Mouse (Mus musculus): ENCODE data around the gene Nrf1.

Gene Nrf1

DNA sequence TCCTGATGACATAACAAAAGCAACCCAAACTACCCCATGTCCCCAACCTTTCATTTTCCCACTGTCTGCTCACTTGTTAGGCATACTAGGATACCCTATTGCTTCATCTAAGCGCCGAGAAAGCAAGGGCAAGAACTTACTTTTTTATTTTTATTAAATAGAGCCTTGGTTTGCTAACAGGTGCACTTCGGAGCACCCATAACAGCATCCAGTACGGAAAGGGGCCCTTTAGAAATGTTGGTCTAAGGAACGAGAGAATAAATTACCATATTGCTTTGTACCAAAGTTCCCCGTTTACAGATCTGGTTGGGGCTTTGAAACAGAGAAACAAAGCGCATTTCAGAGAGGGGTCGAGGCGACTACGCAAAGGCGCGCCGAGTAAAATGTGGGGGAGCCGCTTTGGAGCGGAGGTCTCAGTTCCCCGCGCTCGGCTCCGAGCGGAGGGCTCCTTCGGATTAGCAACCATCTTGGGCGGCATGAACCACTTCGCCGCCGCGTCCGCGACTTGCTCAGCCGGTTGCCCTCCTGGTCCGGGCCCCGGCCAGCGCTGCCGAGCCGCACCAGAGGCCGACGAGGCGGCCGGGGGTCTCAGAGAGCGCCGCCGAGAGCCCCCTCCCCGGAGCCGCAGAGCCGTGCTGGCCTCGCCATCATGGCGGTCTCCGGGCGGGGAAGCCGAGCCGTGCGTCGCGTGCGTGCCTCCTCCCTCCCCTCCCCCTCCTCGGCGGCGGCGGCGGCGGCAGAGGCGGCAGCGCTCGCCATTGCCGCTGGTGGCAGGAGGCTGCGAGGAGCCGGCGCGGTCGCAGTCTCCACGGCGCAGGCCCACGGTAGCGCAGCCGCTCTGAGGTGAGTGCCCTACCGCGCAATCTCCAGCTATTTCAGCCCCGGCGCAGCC, at the start of gene Nrf1:
Gene Nrf1 (plus strand): TSS at position 718 of the 892 bp plus-strand sequence.
- DNase-seq (ENCODE audit: low spot score): peak; percentile 65

DNA sequence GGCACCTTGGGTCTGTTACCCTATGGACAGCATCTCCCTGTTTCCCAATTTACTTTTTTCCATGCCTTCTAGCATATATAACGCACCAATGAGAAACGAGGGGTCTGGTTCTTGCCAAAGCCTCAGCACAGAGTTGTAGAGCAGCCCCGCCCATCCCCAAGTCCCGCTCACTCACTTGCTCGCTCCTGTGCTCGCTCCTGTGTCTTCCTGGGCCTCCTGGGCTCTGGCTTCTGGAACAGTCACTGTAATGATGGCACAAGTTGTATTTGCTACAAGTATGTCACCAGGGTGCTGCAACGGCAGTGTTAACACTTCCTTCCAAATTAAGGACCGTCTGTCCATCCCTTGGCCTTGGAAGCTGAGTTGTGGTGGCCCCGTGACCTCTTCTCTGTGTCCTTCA, 49.6 kb upstream of the Nrf1 start:
- no peak for DNase-seq (ENCODE audit: low spot score)

DNA sequence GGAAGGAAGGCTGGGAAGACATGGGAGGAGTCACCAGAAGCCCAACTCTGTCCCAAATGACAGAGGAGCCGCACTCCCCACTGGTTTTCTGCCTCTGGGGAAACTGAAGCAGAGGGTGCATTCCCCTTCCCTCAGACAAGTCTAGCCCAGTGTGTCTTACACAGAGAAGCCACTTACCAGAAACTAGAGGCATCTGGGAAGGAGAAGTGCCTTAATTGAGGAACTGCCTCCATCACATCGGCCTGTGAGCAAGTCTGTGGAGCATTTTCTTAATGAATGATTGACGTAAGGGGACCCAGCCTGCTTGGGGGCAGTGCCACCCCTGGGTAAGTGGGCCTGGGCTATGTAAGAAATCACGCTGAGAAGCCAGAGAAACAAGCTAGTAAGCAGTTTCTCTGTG, 49.0 kb upstream of the Nrf1 start:
- DNase-seq (ENCODE audit: low spot score): no peak

DNA sequence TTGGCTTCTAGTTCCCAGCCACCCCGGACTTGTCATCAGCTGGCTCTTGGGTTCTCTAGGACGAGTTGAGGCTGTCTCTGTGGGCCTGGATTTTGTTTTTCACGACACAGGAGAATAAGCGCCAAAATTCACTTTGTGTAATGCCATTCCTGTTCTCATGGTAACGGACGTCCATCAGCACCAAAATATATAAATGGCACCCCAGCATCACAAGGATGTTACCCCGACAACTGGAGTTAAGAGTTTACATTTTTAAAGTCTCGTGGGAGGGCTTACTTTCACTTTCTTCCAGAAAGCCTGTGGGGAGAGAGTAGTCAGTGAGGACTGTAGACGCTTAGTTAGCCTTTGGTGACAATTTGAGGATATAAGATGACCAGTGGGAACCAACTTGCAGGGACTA, 45.2 kb upstream of the Nrf1 start:
- DNase-seq (ENCODE audit: low spot score): no peak

DNA sequence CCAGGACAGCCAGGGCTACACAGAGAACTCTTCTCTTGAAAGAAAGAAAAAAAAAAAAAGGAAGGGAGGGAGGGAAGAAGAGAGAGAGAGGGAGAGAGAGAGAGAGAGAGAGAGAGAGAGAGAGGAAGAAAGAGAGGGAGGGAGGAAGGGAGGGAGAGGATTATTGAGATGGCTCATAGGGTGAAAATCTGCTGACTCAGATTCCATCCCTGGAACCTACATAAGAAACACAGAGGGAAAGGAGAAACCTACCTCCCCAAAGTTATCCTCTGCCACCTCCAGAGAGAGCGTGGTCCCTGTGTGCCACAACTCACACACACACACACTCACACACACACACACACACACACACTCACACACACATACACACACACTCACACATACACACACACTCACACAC, 41.9 kb upstream of the Nrf1 start:
- DNase-seq (ENCODE audit: low spot score): no peak

DNA sequence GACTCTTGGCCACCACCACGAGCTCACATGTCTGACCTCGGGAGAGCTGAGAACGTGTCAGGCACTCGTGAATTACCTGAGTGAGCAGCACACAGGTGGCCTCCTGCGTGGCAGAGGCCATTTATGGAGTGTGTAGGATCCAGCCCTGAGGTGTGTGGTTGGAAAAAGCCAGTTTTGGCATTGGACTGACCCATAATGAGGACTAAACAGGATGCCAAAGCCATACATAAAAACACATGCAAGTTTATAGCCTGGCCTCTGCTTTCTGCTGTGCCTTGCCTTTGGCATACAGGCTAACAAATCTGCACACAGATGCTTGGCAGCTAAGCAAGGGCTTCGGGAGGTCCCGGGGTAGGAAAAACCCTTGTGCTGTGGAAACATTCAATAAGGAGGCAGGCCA, 38.6 kb upstream of the Nrf1 start:
- DNase-seq (ENCODE audit: low spot score): no peak

DNA sequence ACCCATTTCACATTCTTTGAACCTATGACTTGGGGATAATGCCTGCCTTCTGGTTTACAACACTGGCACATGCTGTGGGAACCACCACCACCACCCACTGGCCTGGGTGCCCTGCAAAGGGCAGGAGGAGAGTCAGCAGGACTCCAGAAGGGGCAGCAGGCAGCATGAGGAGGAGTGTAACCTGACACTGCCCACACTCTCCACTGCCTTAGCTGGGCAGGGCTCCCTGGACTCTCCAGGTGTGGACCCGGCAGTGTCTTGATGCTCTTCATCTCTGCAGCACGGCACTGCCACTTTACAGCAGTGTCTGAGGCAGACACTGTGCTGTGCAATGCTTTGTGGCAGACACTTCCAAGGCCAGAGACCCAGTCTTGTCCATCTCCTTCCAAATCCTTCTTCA, 34.3 kb upstream of the Nrf1 start:
- DNase-seq (ENCODE audit: low spot score): no peak

DNA sequence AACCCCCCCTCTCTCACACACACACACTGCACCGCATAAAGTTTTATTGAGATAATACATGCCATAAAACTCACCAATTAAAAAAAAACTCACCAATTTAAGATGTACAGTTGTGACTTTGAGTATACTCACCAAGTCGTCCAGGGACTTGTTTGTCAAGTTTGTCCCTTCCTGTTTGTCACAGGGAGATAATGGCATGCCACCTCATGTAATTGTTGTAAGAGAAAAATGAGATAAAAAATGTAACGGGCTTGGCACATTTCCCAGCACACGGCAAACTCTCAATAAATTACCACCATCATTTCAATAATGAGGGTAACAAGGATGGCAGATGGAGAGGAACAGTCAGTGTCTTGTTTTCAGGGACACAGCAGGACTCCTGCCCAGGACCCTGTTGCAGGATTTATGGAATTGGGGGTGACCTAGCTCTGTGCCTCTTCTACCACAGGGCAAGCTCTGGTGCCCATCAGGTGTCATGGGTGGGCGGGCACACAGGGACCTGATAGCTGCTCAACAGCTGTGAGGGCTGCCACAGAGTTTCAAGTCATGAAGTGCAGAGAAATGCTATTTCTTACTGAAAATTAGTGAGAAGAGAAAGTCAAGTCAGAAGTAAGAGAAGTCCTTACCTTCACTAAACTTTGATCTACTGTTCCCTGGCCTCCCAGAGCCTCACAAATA, 33.5 kb upstream of the Nrf1 start:
- DNase-seq (ENCODE audit: low spot score): no peak

DNA sequence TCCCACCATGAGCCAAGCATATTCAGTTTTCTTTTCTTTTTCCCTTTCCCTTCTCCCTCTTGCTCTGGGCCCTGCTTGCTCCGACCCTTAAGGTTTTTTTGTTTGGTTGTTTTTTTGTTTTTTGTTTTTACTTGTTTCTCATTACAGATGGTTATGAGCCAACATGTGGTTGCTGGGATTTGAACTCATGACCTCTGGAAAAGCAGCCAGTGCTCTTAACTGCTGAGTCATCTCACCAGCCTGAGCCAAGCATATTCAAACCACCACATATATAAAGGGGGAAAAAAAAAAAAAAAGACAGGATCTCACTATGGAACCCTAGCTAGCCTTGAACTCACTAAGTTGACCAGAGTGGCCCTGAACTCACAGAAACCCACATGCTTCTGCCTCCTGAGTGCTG, 26.5 kb upstream of the Nrf1 start:
- no peak for DNase-seq (ENCODE audit: low spot score)

DNA sequence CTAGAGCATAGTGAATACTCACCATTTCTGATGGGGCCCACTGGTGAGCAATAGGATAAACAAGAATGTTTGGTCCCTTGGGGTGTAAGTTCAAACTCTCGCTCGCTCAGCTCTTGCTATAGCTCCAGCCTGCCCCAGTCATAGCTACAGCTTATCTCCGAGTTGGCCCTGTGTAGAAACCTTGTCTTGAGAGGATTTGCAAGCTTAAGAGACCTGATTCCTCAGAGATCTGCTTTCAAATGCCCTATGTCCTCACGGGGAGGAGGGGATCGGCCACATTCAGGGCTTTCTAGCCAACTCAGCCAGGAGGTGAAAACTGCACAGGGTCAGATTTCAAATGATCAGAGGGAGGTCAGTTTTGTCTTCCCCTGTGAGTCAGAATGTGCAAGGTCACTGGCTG, 26.1 kb upstream of the Nrf1 start:
- no peak for DNase-seq (ENCODE audit: low spot score)

DNA sequence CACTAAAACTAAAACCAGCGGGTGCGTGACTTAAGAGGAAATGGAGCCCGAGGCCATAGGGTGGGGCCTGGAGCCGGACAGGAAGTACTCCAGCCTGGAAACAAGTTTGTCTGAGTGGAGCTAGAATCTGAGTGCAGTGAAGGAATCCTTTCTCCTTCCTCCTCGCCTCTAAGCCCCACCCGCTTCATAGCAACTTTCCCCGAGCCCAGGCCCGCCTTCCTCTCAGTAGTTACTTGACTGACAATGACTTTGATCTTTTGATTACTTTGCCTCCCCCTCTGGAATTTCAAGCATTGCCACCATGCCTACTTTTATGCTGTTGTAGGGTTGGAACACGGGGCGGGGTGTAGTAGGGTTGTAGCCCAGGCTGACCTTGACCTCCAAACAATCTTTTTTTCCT, 21.0 kb upstream of the Nrf1 start:
- no peak for DNase-seq (ENCODE audit: low spot score)

DNA sequence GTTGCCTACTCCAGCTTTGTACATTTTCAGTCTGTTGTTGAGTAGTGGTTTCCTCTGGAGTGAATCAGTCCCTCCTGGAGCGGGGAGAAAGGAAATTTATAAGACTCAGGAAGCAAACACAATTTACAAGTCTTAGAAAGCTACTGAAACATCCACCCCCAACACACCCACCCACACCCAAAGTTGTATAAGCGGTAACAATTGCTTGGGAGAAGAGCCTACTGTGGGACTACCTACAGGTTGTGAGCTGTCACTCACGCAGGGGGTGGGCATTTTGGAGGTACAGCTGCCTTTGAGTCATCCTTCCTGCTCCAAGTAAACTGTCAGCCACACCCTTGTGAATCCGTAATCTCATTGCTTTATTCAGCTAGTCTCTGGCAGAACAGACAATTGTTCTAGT, 19.4 kb upstream of the Nrf1 start:
- no peak for DNase-seq (ENCODE audit: low spot score)

DNA sequence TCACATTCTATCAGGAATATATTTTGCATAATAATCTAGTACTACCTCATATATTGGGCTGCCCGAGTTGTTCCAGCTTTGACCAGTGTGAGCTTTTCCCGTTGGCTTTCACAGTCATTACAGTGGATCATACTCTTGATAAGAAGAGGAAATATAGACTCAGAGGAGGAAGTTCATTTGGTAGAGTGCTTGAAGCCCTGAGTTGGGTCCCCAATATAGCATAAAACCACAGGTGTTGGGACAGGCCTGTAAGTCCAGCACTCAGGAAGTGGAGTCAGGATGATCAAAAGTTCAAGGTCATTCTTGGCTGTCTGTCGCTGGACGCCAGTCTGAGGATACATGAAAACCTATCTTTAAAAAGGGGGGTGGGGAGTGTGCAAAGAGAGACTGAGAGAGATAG, 12.7 kb upstream of the Nrf1 start:
- no peak for DNase-seq (ENCODE audit: low spot score)

DNA sequence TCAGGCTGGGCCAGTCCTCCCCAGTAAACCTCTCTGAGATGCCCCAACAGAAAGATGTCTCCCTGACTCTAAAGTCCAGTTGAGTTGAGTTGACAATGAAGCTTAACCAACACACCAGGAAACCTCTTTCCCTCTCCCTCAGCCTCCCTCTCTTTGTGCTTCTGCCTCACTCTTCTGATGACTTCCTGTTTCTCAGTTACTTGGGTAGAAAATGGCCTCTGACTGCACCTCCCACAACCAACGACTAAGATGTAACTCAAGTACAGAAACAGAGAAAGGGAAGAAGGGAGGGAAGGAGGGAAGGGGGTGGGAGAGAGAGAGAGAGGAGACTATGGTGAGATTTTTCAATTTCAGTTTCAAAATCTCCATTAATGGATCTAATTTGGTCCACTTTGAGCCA, 6.3 kb upstream of the Nrf1 start:
- DNase-seq (ENCODE audit: low spot score): no peak

DNA sequence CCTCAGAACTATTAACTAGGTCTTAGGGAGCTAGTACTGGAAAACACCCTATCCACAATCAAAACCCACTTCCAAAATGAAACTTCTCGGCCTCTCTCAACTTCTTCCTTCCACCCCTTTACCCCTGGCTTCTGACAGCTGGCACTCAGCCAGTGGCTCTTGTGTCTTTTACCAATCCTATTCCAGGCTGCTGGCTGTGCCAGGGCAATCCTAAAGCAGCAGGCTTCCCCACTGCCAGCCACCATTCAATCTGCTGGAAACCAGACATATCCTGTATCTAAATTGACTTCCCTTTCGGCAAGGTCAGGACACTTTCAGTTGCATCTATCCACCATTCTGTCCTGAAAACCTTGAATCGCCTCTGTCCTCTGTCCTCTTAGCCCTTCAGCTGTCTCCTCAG, 5.3 kb upstream of the Nrf1 start:
- no peak for DNase-seq (ENCODE audit: low spot score)

DNA sequence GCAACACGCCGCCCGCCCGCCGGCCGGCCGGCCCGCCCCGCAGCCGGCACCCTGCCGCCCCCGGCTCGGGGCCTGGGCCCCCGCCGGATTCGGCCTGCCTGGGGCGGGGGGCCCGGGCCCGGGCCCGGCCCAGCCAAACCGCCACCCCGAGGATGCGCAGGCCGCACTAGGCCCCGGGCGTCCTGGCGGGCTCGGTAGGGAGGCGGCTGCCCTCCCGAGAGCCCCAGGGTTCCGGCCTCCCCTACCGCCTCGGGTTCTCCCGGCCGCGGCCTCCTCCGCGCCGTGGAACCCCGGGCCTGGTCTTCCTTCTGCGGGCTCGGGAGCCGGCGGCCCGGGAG, 344 bp downstream of the Nrf1 start:
- DNase-seq (ENCODE audit: low spot score): no peak

DNA sequence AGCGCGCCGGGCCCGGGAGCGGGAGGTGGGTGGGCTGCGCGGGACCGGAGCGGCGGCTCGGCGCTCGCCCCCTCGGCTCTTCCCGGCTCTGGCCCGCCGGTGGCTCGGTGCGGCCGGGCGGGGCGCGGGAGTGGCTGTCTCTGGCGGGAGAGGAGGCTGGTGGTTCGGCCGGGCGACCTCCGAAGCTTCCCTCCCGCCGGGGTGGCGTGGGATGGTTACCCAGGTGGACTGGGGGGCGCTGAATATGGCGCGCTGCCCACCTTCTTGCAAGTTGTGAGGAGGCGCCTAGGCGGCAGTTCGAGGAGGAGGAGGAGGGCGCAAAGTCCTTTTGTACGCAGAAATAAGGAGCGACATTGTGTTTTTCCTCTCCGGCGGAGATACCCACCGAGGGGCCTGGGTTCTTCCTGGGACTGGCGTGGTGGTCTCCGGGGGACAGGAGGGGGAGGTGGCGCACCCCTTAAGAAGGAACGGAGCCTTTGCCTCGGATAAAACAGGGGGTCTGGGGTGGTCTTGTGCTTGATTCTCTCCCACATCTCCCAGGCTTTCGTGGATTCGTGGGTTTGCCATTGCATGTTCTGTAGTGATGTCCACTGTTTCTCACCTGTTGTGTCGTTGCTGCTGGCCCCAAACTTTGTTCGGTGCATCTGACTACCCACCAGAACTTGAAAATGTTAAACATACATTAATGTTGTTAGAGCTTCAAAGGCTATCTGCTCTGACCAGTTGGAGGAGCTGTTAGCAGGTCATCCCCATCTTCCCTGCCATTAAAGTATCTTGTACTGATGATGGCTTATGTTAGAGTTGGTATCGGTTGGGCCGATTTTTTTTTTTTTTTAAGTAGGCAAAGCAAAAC, 939 bp downstream of the Nrf1 start:
- DNase-seq (ENCODE audit: low spot score): no peak

DNA sequence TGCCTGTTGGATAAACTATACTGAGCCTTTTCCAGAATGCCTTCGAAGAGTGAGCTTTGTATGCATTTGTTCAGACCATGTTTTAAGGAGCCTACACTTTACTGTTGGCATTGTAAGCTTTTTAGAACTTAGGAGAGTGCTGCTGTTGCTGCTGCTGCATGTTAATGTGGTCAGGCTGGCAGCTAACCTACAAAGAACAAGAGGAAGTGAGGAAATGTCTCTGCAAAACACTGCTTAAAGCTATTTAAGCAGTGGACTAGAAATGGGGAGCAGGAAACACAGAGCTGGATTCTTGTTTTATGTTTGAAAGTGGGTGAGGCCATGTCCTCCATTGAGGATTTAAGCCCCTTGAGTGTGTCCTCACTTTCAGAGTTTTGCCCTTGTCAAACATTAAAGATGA, 5.3 kb downstream of the Nrf1 start:
- no peak for DNase-seq (ENCODE audit: low spot score)

DNA sequence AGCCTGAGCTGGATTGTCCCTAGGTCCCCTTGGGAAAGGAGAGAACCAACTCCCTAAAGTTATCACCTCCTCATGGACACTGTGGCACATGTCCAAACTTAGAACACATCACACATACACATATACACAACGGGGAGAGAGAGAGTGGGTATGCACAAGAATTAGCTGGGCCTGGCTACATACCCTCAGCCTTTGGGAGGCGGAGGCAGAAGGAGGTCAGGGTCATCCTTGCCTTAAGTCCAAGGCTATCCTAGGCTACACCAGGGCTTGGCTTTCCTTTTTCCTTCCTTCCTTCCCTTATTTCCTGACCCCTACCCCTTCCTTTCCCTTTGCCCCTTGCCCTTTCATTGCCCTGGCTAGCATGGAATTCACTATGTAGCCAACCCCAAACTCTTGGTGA, 14.8 kb downstream of the Nrf1 start:
- no peak for DNase-seq (ENCODE audit: low spot score)

DNA sequence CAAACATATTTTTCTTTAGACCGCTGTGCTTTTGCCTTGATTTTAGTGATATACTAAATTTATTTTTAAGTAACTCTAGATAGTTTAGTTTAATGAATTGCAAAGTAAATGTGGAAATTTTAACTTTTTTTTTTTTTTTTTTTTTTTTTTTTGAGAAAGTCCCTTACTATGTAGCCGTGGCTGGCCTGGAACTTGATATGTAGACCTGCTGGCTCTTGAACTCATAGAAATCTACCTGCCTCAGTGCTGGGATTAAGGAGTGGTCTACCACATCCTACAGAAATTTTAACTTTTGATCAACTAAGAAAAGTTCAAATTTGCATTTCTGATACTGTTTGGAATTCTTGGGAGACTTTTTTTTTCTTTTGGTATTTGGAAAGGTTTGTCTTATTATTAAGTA, 17.6 kb downstream of the Nrf1 start:
- no peak for DNase-seq (ENCODE audit: low spot score)

DNA sequence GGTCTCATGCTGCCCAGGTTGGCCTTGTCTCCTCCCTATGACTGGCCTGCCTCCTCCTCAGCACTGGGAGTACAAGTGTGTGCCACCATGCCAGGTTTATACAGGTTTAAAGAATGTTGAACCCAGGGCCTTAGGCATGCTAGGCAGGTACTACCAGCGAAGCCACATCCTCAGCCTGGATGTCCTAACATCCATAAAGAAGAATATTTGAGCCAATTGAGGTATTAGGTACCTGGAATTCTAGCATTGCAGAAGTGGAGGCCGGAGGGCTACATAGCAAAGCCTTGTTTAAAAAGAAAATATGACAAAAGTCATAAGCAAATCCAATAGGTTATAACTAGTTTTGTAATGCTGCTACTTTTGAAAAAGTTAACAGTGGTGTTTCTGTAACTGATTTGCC, 19.0 kb downstream of the Nrf1 start:
- DNase-seq (ENCODE audit: low spot score): no peak

DNA sequence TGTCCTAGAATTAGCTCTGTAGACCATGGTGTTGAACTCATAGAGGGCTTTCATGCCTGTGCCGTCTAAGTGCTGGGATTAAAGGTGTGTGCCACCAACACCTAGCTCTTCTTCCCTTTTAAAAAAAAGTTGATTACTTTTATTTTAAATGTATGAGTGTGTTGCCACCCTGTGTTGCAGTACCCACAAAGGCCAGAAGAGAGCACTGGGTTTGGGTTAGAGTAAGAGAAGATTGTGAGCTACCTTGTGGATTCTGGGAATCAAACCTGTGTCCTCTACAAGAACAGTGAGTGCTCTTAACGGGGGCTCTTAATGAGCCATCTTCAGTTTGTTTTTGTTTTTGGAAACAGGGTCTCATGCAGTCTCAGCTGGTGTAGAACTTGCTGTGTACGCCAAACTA, 24.7 kb downstream of the Nrf1 start:
- DNase-seq (ENCODE audit: low spot score): no peak

DNA sequence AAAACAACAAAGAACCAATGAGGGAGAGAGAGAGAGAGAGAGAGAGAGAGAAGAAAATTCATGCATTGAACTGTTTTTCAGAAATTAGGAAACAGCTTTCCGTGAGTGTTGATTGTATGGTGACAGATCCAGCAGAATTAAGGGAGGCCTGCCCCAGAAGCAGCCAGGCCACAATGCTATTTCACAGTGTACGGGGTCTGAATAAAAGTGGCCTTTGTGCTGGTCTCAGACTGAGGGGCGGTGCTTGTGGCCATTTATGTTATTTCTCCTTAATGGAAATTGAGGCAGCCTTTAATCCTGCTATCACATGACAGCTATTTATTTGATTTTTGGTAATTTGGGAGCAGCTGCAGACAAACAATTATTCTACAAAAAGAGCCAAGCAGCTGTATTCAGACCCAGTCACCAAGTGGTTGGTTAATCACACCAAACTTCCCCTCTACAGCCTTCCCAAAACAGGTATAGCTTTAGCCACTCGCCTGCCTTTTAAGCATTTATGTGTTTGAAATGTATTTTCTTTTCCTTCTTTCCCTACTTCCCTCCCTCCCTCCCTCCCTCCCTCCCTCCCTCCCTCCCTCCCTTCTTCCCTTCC, 31.2 kb downstream of the Nrf1 start:
- DNase-seq (ENCODE audit: low spot score): no peak

All from layer of hippocampus, adult 9-10 months (tissue).